Mouse (Mus musculus): ENCODE measurements around the gene Ncaph2.

Ncaph2 gene

GRCm38 (mm10) chr15:89343325-89343724, 12.2 kb upstream of the Ncaph2 start:
- DNase-seq (ENCODE audit: low read depth, low spot score): peak; percentile 20

GRCm38 (mm10) chr15:89350447-89350846, 5.1 kb upstream of the Ncaph2 start:
- no peak for DNase-seq (ENCODE audit: low read depth, low spot score)

GRCm38 (mm10) chr15:89351302-89351701, 4.2 kb upstream of the Ncaph2 start:
- DNase-seq (ENCODE audit: low read depth, low spot score): no peak

GRCm38 (mm10) chr15:89352054-89352453, 3.5 kb upstream of the Ncaph2 start:
- DNase-seq (ENCODE audit: low read depth, low spot score): no peak

- no peak for DNase-seq (ENCODE audit: low read depth, low spot score)
These were observed 2.7 kb upstream of the Ncaph2 start for GRCm38 (mm10) chr15:89352795-89353194.

- DNase-seq (ENCODE audit: low read depth, low spot score): no peak
These were observed 1.7 kb upstream of the Ncaph2 start for GRCm38 (mm10) chr15:89353837-89354236.

- DNase-seq (ENCODE audit: low read depth, low spot score): no peak
These were observed 1.1 kb upstream of the Ncaph2 start for GRCm38 (mm10) chr15:89354455-89354854.

GRCm38 (mm10) chr15:89356372-89356771, 853 bp downstream of the Ncaph2 start:
- peak; percentile 99 for DNase-seq (ENCODE audit: low read depth, low spot score)

- DNase-seq (ENCODE audit: low read depth, low spot score): no peak
These were observed 3.3 kb downstream of the Ncaph2 start for GRCm38 (mm10) chr15:89358784-89359183.

- no peak for DNase-seq (ENCODE audit: low read depth, low spot score)
These were observed 7.5 kb downstream of the Ncaph2 start for GRCm38 (mm10) chr15:89363051-89363450.

- no peak for DNase-seq (ENCODE audit: low read depth, low spot score)
These were observed 9.6 kb downstream of the Ncaph2 start for GRCm38 (mm10) chr15:89365141-89365551.

GRCm38 (mm10) chr15:89372068-89372467, 16.5 kb downstream of the Ncaph2 start:
- no peak for DNase-seq (ENCODE audit: low read depth, low spot score)

- no peak for DNase-seq (ENCODE audit: low read depth, low spot score)
These were observed 17.0 kb downstream of the Ncaph2 start for GRCm38 (mm10) chr15:89372536-89372935.

GRCm38 (mm10) chr15:89373027-89373761, 17.7 kb downstream of the Ncaph2 start:
- DNase-seq (ENCODE audit: low read depth, low spot score): peak; percentile 86

- DNase-seq (ENCODE audit: low read depth, low spot score): peak; percentile 89
These were observed 18.3 kb downstream of the Ncaph2 start, which contains the start of gene Sco2 for GRCm38 (mm10) chr15:89373762-89374248. TSS of gene Sco2 (minus strand) at chr15:89373846.

GRCm38 (mm10) chr15:89374340-89374739, 18.8 kb downstream of the Ncaph2 start:
- no peak for DNase-seq (ENCODE audit: low read depth, low spot score)

- no peak for DNase-seq (ENCODE audit: low read depth, low spot score)
These were observed 19.4 kb downstream of the Ncaph2 start for GRCm38 (mm10) chr15:89374801-89375534.

GRCm38 (mm10) chr15:89376040-89376439, 20.5 kb downstream of the Ncaph2 start:
- no peak for DNase-seq (ENCODE audit: low read depth, low spot score)

GRCm38 (mm10) chr15:89376957-89377356, 21.4 kb downstream of the Ncaph2 start, which contains the start of gene Tymp:
TSS of gene Tymp (minus strand) at chr15:89377039.
- DNase-seq (ENCODE audit: low read depth, low spot score): no peak

GRCm38 (mm10) chr15:89377362-89377761, 21.8 kb downstream of the Ncaph2 start:
- no peak for DNase-seq (ENCODE audit: low read depth, low spot score)

- DNase-seq (ENCODE audit: low read depth, low spot score): no peak
These were observed 22.7 kb downstream of the Ncaph2 start for GRCm38 (mm10) chr15:89377938-89378828.
